Mouse (Mus musculus): Measurements from ENCODE around the gene Fgfr2.
A peak's percentile ranks its signal among the peaks of the same experiment; 100 is the strongest.

The Fgfr2 gene

GRCm38 (mm10) chr7:133003421-133003820 lies 119.7 kb downstream of the Fgfr2 start:
- DNase-seq, result peak; percentile 95 to 97

- DNase-seq, result peak; percentile 29 to 33
Measured at GRCm38 (mm10) chr7:133002271-133002670, 120.9 kb downstream of the Fgfr2 start.

GRCm38 (mm10) chr7:133001388-133001787 lies 121.8 kb downstream of the Fgfr2 start:
- DNase-seq, result peak in 1 of 2 experiments; percentile 9

GRCm38 (mm10) chr7:132999061-132999460 lies 124.1 kb downstream of the Fgfr2 start:
- peak in 1 of 2 experiments; percentile 15 for DNase-seq

GRCm38 (mm10) chr7:132998639-132999038 lies 124.5 kb downstream of the Fgfr2 start:
- DNase-seq, result peak in 1 of 2 experiments; percentile 18

- DNase-seq, result peak; percentile 35 to 43
Measured at GRCm38 (mm10) chr7:132996391-132996790, 126.8 kb downstream of the Fgfr2 start.

GRCm38 (mm10) chr7:132994628-132995191 lies 128.4 kb downstream of the Fgfr2 start:
- DNase-seq, result no peak

- no peak for DNase-seq
Measured at GRCm38 (mm10) chr7:132994120-132994519, 129.0 kb downstream of the Fgfr2 start.

GRCm38 (mm10) chr7:132992967-132993615 lies 130.1 kb downstream of the Fgfr2 start:
- no peak for DNase-seq

GRCm38 (mm10) chr7:132991240-132991900 lies 131.8 kb downstream of the Fgfr2 start:
- DNase-seq, result no peak

GRCm38 (mm10) chr7:132989839-132990238 lies 133.3 kb downstream of the Fgfr2 start:
- no peak for DNase-seq

GRCm38 (mm10) chr7:132982639-132983038 lies 140.5 kb downstream of the Fgfr2 start:
- no peak for DNase-seq

- DNase-seq, result no peak
Measured at GRCm38 (mm10) chr7:132977981-132978380, 145.2 kb downstream of the Fgfr2 start.

GRCm38 (mm10) chr7:132976079-132976478 lies 147.1 kb downstream of the Fgfr2 start:
- no peak for DNase-seq

- DNase-seq, result no peak
Measured at GRCm38 (mm10) chr7:132972079-132972478, 151.1 kb downstream of the Fgfr2 start.

GRCm38 (mm10) chr7:132965707-132966106 lies 157.4 kb downstream of the Fgfr2 start:
- DNase-seq, result no peak

GRCm38 (mm10) chr7:132964395-132964794 lies 158.8 kb downstream of the Fgfr2 start:
- DNase-seq, result no peak

GRCm38 (mm10) chr7:132950613-132951012 lies 172.5 kb downstream of the Fgfr2 start:
- no peak for DNase-seq

- no peak for DNase-seq
Measured at GRCm38 (mm10) chr7:132949968-132950367, 173.2 kb downstream of the Fgfr2 start.

- DNase-seq, result no peak
Measured at GRCm38 (mm10) chr7:132940569-132940968, 182.6 kb downstream of the Fgfr2 start.

GRCm38 (mm10) chr7:132939118-132939517 lies 184.0 kb downstream of the Fgfr2 start:
- no peak for DNase-seq

- DNase-seq, result no peak
Measured at GRCm38 (mm10) chr7:132934743-132935142, 188.4 kb downstream of the Fgfr2 start.

GRCm38 (mm10) chr7:132933331-132933730 lies 189.8 kb downstream of the Fgfr2 start:
- no peak for DNase-seq
